Mouse (Mus musculus) MEL (cell line): ENCODE results near the gene Zfp182. TPM values are rescaled to one million over a fixed set of nuclear protein-coding genes. Genes with fewer than 3 reads are reported as not detected.

Experiments
- DNase-seq: peaks from one replicate; pipeline ENCODE4 v3.0.0; 2011; ENCODE audit warnings: low read depth, low spot score
- H3K27ac ChIP-seq: 2 replicates; pipeline ENCODE4 v1.5.1; 2012; ENCODE audit warnings: low read depth, mild to moderate bottlenecking, control low read depth, low read length, moderate library complexity; ENCODE audit not compliant: control insufficient read depth
- H3K27me3 ChIP-seq, 2 experiments: fragments of 150-350 bp in 1 of 2; sonication (generic) in 1 of 2; 2 replicates each; pipeline ENCODE4 v1.6.1; 2012; ENCODE audit warnings: low read length in 2 of 2, mild to moderate bottlenecking in 2 of 2, improper control_type of control experiment in 1 of 2, moderate library complexity in 1 of 2; ENCODE audit not compliant: insufficient read depth in 2 of 2, control insufficient read depth in 1 of 2
- H3K36me3 ChIP-seq, 2 experiments: 2 replicates each; pipeline ENCODE4 v1.6.1; 2012 to 2014; ENCODE audit warnings: low read length in 2 of 2, improper control_type of control experiment in 1 of 2, inconsistent platforms in 1 of 2, mild to moderate bottlenecking in 1 of 2; ENCODE audit not compliant: insufficient read depth in 2 of 2, control insufficient read depth in 1 of 2
- H3K4me1 ChIP-seq, 2 experiments: fragments of 150-350 bp in 1 of 2; sonication (generic) in 1 of 2; 2 replicates each; pipeline ENCODE4 v1.6.1; 2012; ENCODE audit warnings: low read length in 2 of 2, improper control_type of control experiment in 1 of 2, mild to moderate bottlenecking in 1 of 2; ENCODE audit not compliant: insufficient read depth in 2 of 2, control insufficient read depth in 1 of 2
- H3K4me3 ChIP-seq, 2 experiments: fragments of 150-350 bp in 1 of 2; sonication (generic) in 1 of 2; 2 replicates each; pipeline ENCODE4 v1.5.1; 2012; ENCODE audit warnings: low read depth in 2 of 2, low read length in 2 of 2, mild to moderate bottlenecking in 2 of 2, moderate library complexity in 2 of 2, control low read depth in 1 of 2, improper control_type of control experiment in 1 of 2; ENCODE audit not compliant: control insufficient read depth in 1 of 2, insufficient read depth in 1 of 2
- H3K79me2 ChIP-seq: 2 replicates; pipeline ENCODE4 v1.6.1; 2012; ENCODE audit warnings: mild to moderate bottlenecking, low read length, moderate library complexity; ENCODE audit not compliant: control insufficient read depth, poor library complexity, insufficient read depth
- H3K9ac ChIP-seq: 2 replicates; pipeline ENCODE4 v1.6.1; 2012; ENCODE audit warnings: low read depth, mild to moderate bottlenecking, control low read depth, low read length, moderate library complexity; ENCODE audit not compliant: control insufficient read depth, poor library complexity, severe bottlenecking
- H3K9me3 ChIP-seq: fragments of 150-350 bp; sonication (generic); replicated peaks from 2 replicates; pipeline ENCODE4 v1.6.1; 2012; ENCODE audit warnings: mild to moderate bottlenecking, low read length, improper control_type of control experiment, moderate library complexity; ENCODE audit not compliant: insufficient read depth
- CHD2 ChIP-seq: IDR thresholded peaks from 2 replicates; pipeline ENCODE4 v1.6.1; 2011; ENCODE audit warnings: low read length, improper control_type of control experiment
- CTCF ChIP-seq, 3 experiments: IDR thresholded peaks in 2 of 3; conservative IDR thresholded peaks in 1 of 3; 2 replicates each; pipeline ENCODE4 v1.5.1; 2011 to 2012; ENCODE audit warnings: low read length in 3 of 3, low read depth in 2 of 3, mild to moderate bottlenecking in 2 of 3, improper control_type of control experiment in 1 of 3, inconsistent platforms in 1 of 3, mixed read lengths in 1 of 3, moderate library complexity in 1 of 3; ENCODE audit not compliant: control insufficient read depth in 1 of 3, insufficient read depth in 1 of 3, poor library complexity in 1 of 3, severe bottlenecking in 1 of 3
- E2F4 ChIP-seq: IDR thresholded peaks from 2 replicates; pipeline ENCODE4 v1.6.1; 2011; ENCODE audit warnings: low read depth, low read length, improper control_type of control experiment, borderline replicate concordance
- GABPA ChIP-seq: IDR thresholded peaks from 2 replicates; pipeline ENCODE4 v1.6.1; 2012; ENCODE audit warnings: low read depth, mild to moderate bottlenecking, inconsistent platforms, low read length, improper control_type of control experiment, moderate library complexity
- HCFC1 ChIP-seq: IDR thresholded peaks from 2 replicates; pipeline ENCODE4 v1.6.1; 2012; ENCODE audit warnings: low read depth, mild to moderate bottlenecking, inconsistent platforms, low read length, improper control_type of control experiment, moderate library complexity
- KAT2A ChIP-seq: conservative IDR thresholded peaks from 2 replicates; pipeline ENCODE4 v1.6.1; 2012; ENCODE audit warnings: low read depth, low read length, improper control_type of control experiment, inconsistent platforms
- MAX ChIP-seq: IDR thresholded peaks from 2 replicates; pipeline ENCODE4 v1.6.1; 2011; ENCODE audit warnings: low read length, improper control_type of control experiment
- MAZ ChIP-seq: IDR thresholded peaks from 2 replicates; pipeline ENCODE4 v1.6.1; 2012; ENCODE audit warnings: low read depth, mild to moderate bottlenecking, inconsistent platforms, low read length, improper control_type of control experiment
- MXI1 ChIP-seq: IDR thresholded peaks from 2 replicates; pipeline ENCODE4 v1.6.1; 2011; ENCODE audit warnings: mild to moderate bottlenecking, low read depth, low read length, improper control_type of control experiment
- MYB ChIP-seq: IDR thresholded peaks from 2 replicates; pipeline ENCODE4 v1.6.1; 2011; ENCODE audit warnings: mild to moderate bottlenecking, low read depth, low read length, improper control_type of control experiment
- MYC ChIP-seq: IDR thresholded peaks from 2 replicates; pipeline ENCODE4 v1.6.1; 2011; ENCODE audit warnings: low read depth, mild to moderate bottlenecking, low read length, improper control_type of control experiment, moderate library complexity
- NELFE ChIP-seq: IDR thresholded peaks from 2 replicates; pipeline ENCODE4 v1.6.1; 2011; ENCODE audit warnings: low read depth, low read length, improper control_type of control experiment
- NRF1 ChIP-seq: IDR thresholded peaks from 2 replicates; pipeline ENCODE4 v1.6.1; 2014; ENCODE audit warnings: low read depth, mild to moderate bottlenecking, inconsistent platforms, low read length, improper control_type of control experiment, moderate library complexity; ENCODE audit not compliant: poor library complexity, insufficient read depth, severe bottlenecking
- POLR2A ChIP-seq, 2 experiments: IDR thresholded peaks; 2 replicates each; pipeline ENCODE4 v1.6.1; 2011 to 2012; ENCODE audit warnings: low read length in 2 of 2, mild to moderate bottlenecking in 2 of 2, control low read depth in 1 of 2, improper control_type of control experiment in 1 of 2, low read depth in 1 of 2, moderate library complexity in 1 of 2; ENCODE audit not compliant: control insufficient read depth in 1 of 2, insufficient read depth in 1 of 2, poor library complexity in 1 of 2
- POLR2AphosphoS2 ChIP-seq: IDR thresholded peaks from 2 replicates; pipeline ENCODE4 v1.6.1; 2011; ENCODE audit warnings: low read length, improper control_type of control experiment
- RAD21 ChIP-seq: IDR thresholded peaks from 2 replicates; pipeline ENCODE4 v1.6.1; 2011; ENCODE audit warnings: mild to moderate bottlenecking, low read depth, low read length, improper control_type of control experiment
- RCOR1 ChIP-seq: IDR thresholded peaks from 2 replicates; pipeline ENCODE4 v1.6.1; 2012; ENCODE audit warnings: low read depth, mild to moderate bottlenecking, inconsistent platforms, low read length, improper control_type of control experiment
- SIN3A ChIP-seq: IDR thresholded peaks from 2 replicates; pipeline ENCODE4 v1.6.1; 2012; ENCODE audit warnings: low read length, improper control_type of control experiment, inconsistent platforms
- SMC3 ChIP-seq: IDR thresholded peaks from 2 replicates; pipeline ENCODE4 v1.6.1; 2011; ENCODE audit warnings: low read depth, low read length, improper control_type of control experiment
- UBTF ChIP-seq: IDR thresholded peaks from 2 replicates; pipeline ENCODE4 v1.6.1; 2012; ENCODE audit warnings: low read depth, mild to moderate bottlenecking, inconsistent platforms, low read length, improper control_type of control experiment, moderate library complexity, borderline replicate concordance; ENCODE audit not compliant: insufficient read depth
- USF2 ChIP-seq, 2 experiments: IDR thresholded peaks; 2 replicates each; pipeline ENCODE4 v1.6.1; 2011 to 2012; ENCODE audit warnings: improper control_type of control experiment in 2 of 2, low read length in 2 of 2, borderline replicate concordance in 1 of 2, inconsistent platforms in 1 of 2, low read depth in 1 of 2, mild to moderate bottlenecking in 1 of 2; ENCODE audit not compliant: insufficient read depth in 1 of 2
- ZC3H11A ChIP-seq: IDR thresholded peaks from 2 replicates; pipeline ENCODE4 v1.6.1; 2012; ENCODE audit warnings: low read depth, mild to moderate bottlenecking, inconsistent platforms, low read length, improper control_type of control experiment
- ZKSCAN1 ChIP-seq: IDR thresholded peaks from 2 replicates; pipeline ENCODE4 v1.6.1; 2012; ENCODE audit warnings: low read depth, mild to moderate bottlenecking, inconsistent platforms, low read length, improper control_type of control experiment, moderate library complexity
- polyA plus RNA-seq, 2 experiments: library from polyadenylated mRNA; stranded (reverse) in 1 of 2; unstranded in 1 of 2; fragments of >175 nt in 1 of 2; fragments of >200 nt in 1 of 2; gene quantifications; 2 replicates each; pipeline versions ENCODE4 v1.2.1 to v1.2.4; 2012; ENCODE audit warnings: low replicate concordance in 2 of 2, low read depth in 1 of 2; ENCODE audit not compliant: insufficient read length in 2 of 2, insufficient read depth in 1 of 2, missing spikeins in 1 of 2
- total RNA-seq: library from RNA; depleted of rRNA; stranded (reverse); fragments of 300-350 nt; gene quantifications from 2 replicates; pipeline ENCODE4 v1.2.3, GENCODE M21; 2012

Zfp182 gene
- total and polyA plus RNA-seq, 3 experiments = 4.5 to 5.7 TPM; not detected in 1

DNA sequence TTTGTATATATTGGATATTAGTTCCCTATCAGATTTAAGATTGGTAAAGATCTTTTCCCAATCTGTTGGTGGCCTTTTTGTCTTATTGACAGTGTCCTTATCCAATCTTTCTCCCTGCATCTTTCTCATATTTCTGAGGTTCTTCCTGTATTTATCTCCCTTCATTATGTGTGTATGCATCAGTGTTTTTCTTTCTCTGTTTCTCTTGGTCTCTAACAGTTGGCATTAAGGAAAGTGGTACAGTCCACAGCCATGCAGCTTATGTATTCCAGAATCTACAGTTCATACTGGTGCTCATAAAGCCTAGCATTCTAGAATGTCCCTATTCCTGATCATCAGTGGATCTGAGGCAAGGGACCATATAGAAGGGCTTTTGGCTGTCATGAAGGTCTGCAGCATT, 6.0 kb upstream of the Zfp182 start, which contains the start of gene Spaca5:
Gene Spaca5, plus strand, starts transcription at position 301 of the 400 bp plus-strand sequence.
- H3K9me3 ChIP-seq = no peaks in the 10 kb centered on the region
- no peaks in the 10 kb centered on the region for H3K79me2 ChIP-seq
- H3K4me1 ChIP-seq = no peaks in the 10 kb centered on the region
- TF ChIP-seq NRF1 (no peak), MAX (no peak), SMC3 (no peak), GABPA (no peak), RCOR1 (no peak), MXI1 (no peak), E2F4 (no peak)
- H3K27ac ChIP-seq = no peak within 1 kb of the TSS
- H3K9ac ChIP-seq = no peak within 1 kb of the TSS
- H3K27me3 ChIP-seq = no peaks in the 10 kb centered on the region; a peak in 1 of 4 replicates
- no peak within 1 kb of the TSS for H3K4me3 ChIP-seq
- DNase-seq = no peak
- no peaks in the 10 kb centered on the region for H3K36me3 ChIP-seq

GRCm38 (mm10) chrX:21062544-21062890, 401 bp upstream of the Zfp182 start:
- H3K4me3 ChIP-seq = peak overlapping the region; percentile 95 to 97
- peaks cover 0 to 9% of the 10 kb centered on the region in 2 experiments for H3K36me3 ChIP-seq
- H3K27me3 ChIP-seq = no peaks in the 10 kb centered on the region; a peak in 1 of 4 replicates
- no peaks in the 10 kb centered on the region for H3K9me3 ChIP-seq
- H3K9ac ChIP-seq = peak overlapping the region; percentile 73
- TF ChIP-seq USF2 (IDR thresholded peaks at IDR 0.05; ENCODE audit: borderline replicate concordance in 1 of 2, insufficient read depth in 1 of 2, low read depth in 1 of 2, low read length in 2 of 2) = no peak
- TF ChIP-seq MYC = 0 out of 2 replicates have a peak, but pooled peaks have one; percentile 6
- 0 out of 2 replicates have a peak, but pooled peaks have one; percentile 3 for TF ChIP-seq MXI1
- peaks cover 2 to 4% of the 10 kb centered on the region in 2 experiments; a peak in 1 of 4 replicates for H3K4me1 ChIP-seq
- H3K79me2 ChIP-seq = peaks cover 5% of the 10 kb centered on the region
- peak overlapping the region; percentile 67; the same call in 1 of the 2 replicates for H3K27ac ChIP-seq
- DNase-seq = no peak

GRCm38 (mm10) chrX:21061460-21061859, 656 bp downstream of the Zfp182 start:
- DNase-seq = no peak
- Histone ChIP-seq H3K79me2 (peaks cover 5% of the 10 kb centered on the region), H3K4me3 (peak overlapping the region; percentile 95 to 97), H3K27ac (peak overlapping the region; percentile 65), H3K9me3 (no peaks in the 10 kb centered on the region), H3K9ac (peak overlapping the region; percentile 71), H3K36me3 (peaks cover 0 to 9% of the 10 kb centered on the region in 2 experiments), H3K4me1 (peaks cover 2 to 4% of the 10 kb centered on the region in 2 experiments; a peak in 1 of 4 replicates), H3K27me3 (no peaks in the 10 kb centered on the region; a peak in 1 of 4 replicates)
- no peak for TF ChIP-seq KAT2A
- no peak for TF ChIP-seq GABPA
- TF ChIP-seq SIN3A = no peak
- no peak for TF ChIP-seq RCOR1
- no peak for TF ChIP-seq CTCF (IDR thresholded peaks at IDR 0.05 in 2 of 3, conservative IDR thresholded peaks at IDR 0.05 in 1 of 3; ENCODE audit: control insufficient read depth in 1 of 3, insufficient read depth in 1 of 3, low read depth in 2 of 3, low read length in 3 of 3, poor library complexity in 1 of 3, severe bottlenecking in 1 of 3)
- TF ChIP-seq HCFC1 = no peak
- TF ChIP-seq CHD2 = no peak
- TF ChIP-seq USF2 (IDR thresholded peaks at IDR 0.05; ENCODE audit: borderline replicate concordance in 1 of 2, insufficient read depth in 1 of 2, low read depth in 1 of 2, low read length in 2 of 2) = no peak
- TF ChIP-seq POLR2A (IDR thresholded peaks at IDR 0.05; ENCODE audit: control insufficient read depth in 1 of 2, insufficient read depth in 1 of 2, low read depth in 1 of 2, low read length in 2 of 2, poor library complexity in 1 of 2) = no peak
- TF ChIP-seq RAD21 = no peak
- TF ChIP-seq NELFE = no peak
- TF ChIP-seq MYC = no peak
- no peak for TF ChIP-seq POLR2AphosphoS2
- TF ChIP-seq MAZ = no peak
- no peak for TF ChIP-seq MYB
- no peak for TF ChIP-seq ZKSCAN1
- no peak for TF ChIP-seq MXI1
- no peak for TF ChIP-seq ZC3H11A
- no peak for TF ChIP-seq UBTF
